16 mouse cellular contexts compared by ENCODE assay signal in the genomic region with DNA sequence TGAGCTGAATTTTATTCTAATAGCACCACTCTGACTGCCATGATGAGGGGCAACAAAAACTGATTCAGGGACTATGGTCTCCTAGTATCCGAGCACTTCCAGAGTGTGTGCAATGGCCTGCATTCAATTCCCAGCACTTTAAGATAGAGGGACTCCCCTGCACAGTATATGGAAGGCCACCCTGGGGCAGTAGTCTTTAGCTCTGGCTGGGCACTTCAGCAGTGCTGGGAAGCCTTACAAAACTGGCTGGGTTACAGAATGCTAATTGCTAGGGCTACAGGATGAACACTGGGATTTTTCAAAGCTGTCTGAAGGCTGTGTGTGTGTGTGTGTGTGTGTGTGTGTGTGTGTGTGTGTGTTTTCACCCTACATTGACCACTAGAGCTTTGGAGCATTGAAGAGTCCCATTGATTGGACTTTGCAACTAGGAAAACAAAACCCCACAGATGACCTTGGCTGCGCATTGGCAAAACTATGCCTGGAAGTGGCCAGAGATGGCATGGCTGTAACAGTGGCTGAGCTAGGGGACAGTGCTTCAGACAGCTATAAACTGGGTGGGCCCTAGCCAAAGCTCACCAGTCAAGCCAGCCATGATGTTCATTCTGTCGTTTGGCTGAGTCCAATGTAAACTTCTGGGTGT.
A peak's percentile ranks its signal among the peaks of the same experiment; 100 is the strongest.
DNase-seq lines count a peak whose midpoint lies in the region; ATAC-seq lines count a peak whose summit lies in the region.
"Had no signal": no experiment of that assay in that cellular context is flagged by ENCODE, and none has a peak within 500 bp of the region (broad histone marks: within the 10 kb centered on the region; RNA-seq: fewer than 3 reads in every experiment).

No protein-coding gene starts in this region.

- H3K4me2 ChIP-seq in hindbrain, embryonic 16.5 days (ENCODE audit: low read length), result no peak overlapping the region
- no peak overlapping the region for H3K4me2 ChIP-seq in hindbrain, embryonic 11.5 days (replicated peaks; ENCODE audit: low read depth, low read length)
- H3K4me2 ChIP-seq in neural tube, embryonic 14.5 days (ENCODE audit: low read depth, low read length), result no peak overlapping the region
- H3K4me2 ChIP-seq in neural tube, embryonic 15.5 days, result no peak overlapping the region
- H3K4me2 ChIP-seq in forebrain, embryonic 13.5 days, result no peak overlapping the region
- H3K4me2 ChIP-seq in kidney, embryonic 16.5 days (replicated peaks; ENCODE audit: low read depth, low read length), result no peak overlapping the region
- H3K4me2 ChIP-seq: liver, embryonic 13.5 days had no signal

- no peaks in the 10 kb centered on the region for H3K9me3 ChIP-seq in hindbrain, embryonic 16.5 days (ENCODE audit: control insufficient read depth, low read length)
- no peaks in the 10 kb centered on the region for H3K9me3 ChIP-seq in hindbrain, embryonic 11.5 days (ENCODE audit: control insufficient read depth, low read length)
- H3K9me3 ChIP-seq in neural tube, embryonic 14.5 days (ENCODE audit: control insufficient read depth, low read length), result no peaks in the 10 kb centered on the region
- H3K9me3 ChIP-seq in neural tube, embryonic 15.5 days (replicated peaks), result no peaks in the 10 kb centered on the region
- H3K9me3 ChIP-seq in forebrain, embryonic 13.5 days (replicated peaks), result no peaks in the 10 kb centered on the region
- no peaks in the 10 kb centered on the region for H3K9me3 ChIP-seq in kidney, embryonic 16.5 days (ENCODE audit: low read length)
- H3K9me3 ChIP-seq: heart, embryonic 10.5 days; liver, embryonic 13.5 days had no signal

- H3K4me3 ChIP-seq in hindbrain, embryonic 16.5 days (ENCODE audit: low read length), result no peak overlapping the region
- H3K4me3 ChIP-seq in hindbrain, embryonic 11.5 days (ENCODE audit: low read depth, low read length), result no peak overlapping the region
- no peak overlapping the region for H3K4me3 ChIP-seq in neural tube, embryonic 14.5 days (ENCODE audit: low read depth, low read length)
- H3K4me3 ChIP-seq in neural tube, embryonic 15.5 days (replicated peaks), result no peak overlapping the region
- H3K4me3 ChIP-seq in forebrain, embryonic 13.5 days, result no peak overlapping the region
- H3K4me3 ChIP-seq in kidney, embryonic 16.5 days (ENCODE audit: low read length), result no peak overlapping the region
- H3K4me3 ChIP-seq: heart, embryonic 10.5 days; liver, embryonic 13.5 days had no signal

- 84% methylated on average over 3 of the region's 3 CpGs for WGBS in hindbrain, embryonic 16.5 days
- WGBS in hindbrain, embryonic 11.5 days, result 86% methylated on average over 3 of the region's 3 CpGs
- 75% methylated on average over 3 of the region's 3 CpGs for WGBS in neural tube, embryonic 14.5 days
- WGBS in neural tube, embryonic 15.5 days, result 73% methylated on average over 3 of the region's 3 CpGs
- WGBS in forebrain, embryonic 13.5 days, result 64% methylated on average over 3 of the region's 3 CpGs
- 71% methylated on average over 3 of the region's 3 CpGs for WGBS in kidney, embryonic 16.5 days

- no peaks in the 10 kb centered on the region for H3K36me3 ChIP-seq in hindbrain, embryonic 16.5 days (ENCODE audit: control insufficient read depth, insufficient read depth, low read length)
- H3K36me3 ChIP-seq in hindbrain, embryonic 11.5 days (ENCODE audit: control insufficient read depth, insufficient read depth, low read length), result no peaks in the 10 kb centered on the region
- no peaks in the 10 kb centered on the region for H3K36me3 ChIP-seq in neural tube, embryonic 14.5 days (ENCODE audit: control insufficient read depth, insufficient read depth, low read length)
- no peaks in the 10 kb centered on the region for H3K36me3 ChIP-seq in neural tube, embryonic 15.5 days
- no peaks in the 10 kb centered on the region for H3K36me3 ChIP-seq in forebrain, embryonic 13.5 days (ENCODE audit: poor library complexity, severe bottlenecking)
- no peaks in the 10 kb centered on the region for H3K36me3 ChIP-seq in kidney, embryonic 16.5 days (ENCODE audit: insufficient read depth, low read length)
- H3K36me3 ChIP-seq: heart, embryonic 10.5 days; liver, embryonic 13.5 days had no signal

- no peaks in the 10 kb centered on the region for H3K27me3 ChIP-seq in hindbrain, embryonic 16.5 days (replicated peaks; ENCODE audit: control insufficient read depth, insufficient read depth, low read length)
- H3K27me3 ChIP-seq in hindbrain, embryonic 11.5 days (ENCODE audit: control insufficient read depth, insufficient read depth, low read length), result no peaks in the 10 kb centered on the region
- H3K27me3 ChIP-seq in neural tube, embryonic 14.5 days (ENCODE audit: control insufficient read depth, insufficient read depth, low read length), result no peaks in the 10 kb centered on the region
- no peaks in the 10 kb centered on the region for H3K27me3 ChIP-seq in neural tube, embryonic 15.5 days (replicated peaks)
- no peaks in the 10 kb centered on the region for H3K27me3 ChIP-seq in forebrain, embryonic 13.5 days
- no peaks in the 10 kb centered on the region for H3K27me3 ChIP-seq in kidney, embryonic 16.5 days (ENCODE audit: insufficient read depth, low read length)
- H3K27me3 ChIP-seq: liver, embryonic 13.5 days had no signal

- H3K9ac ChIP-seq in hindbrain, embryonic 16.5 days (ENCODE audit: low read depth, low read length), result no peak overlapping the region
- H3K9ac ChIP-seq in hindbrain, embryonic 11.5 days (ENCODE audit: low read depth, low read length), result no peak overlapping the region
- no peak overlapping the region for H3K9ac ChIP-seq in neural tube, embryonic 14.5 days (replicated peaks; ENCODE audit: low read depth, low read length)
- H3K9ac ChIP-seq in neural tube, embryonic 15.5 days (replicated peaks), result no peak overlapping the region
- no peak overlapping the region for H3K9ac ChIP-seq in forebrain, embryonic 13.5 days
- no peak overlapping the region for H3K9ac ChIP-seq in kidney, embryonic 16.5 days (replicated peaks; ENCODE audit: low read length)
- H3K9ac ChIP-seq: liver, embryonic 13.5 days had no signal

- H3K4me1 ChIP-seq in hindbrain, embryonic 16.5 days (ENCODE audit: control insufficient read depth, insufficient read depth, low read depth, low read length), result no peaks in the 10 kb centered on the region
- no peaks in the 10 kb centered on the region for H3K4me1 ChIP-seq in hindbrain, embryonic 11.5 days (replicated peaks; ENCODE audit: control insufficient read depth, insufficient read depth, low read length)
- H3K4me1 ChIP-seq in neural tube, embryonic 14.5 days (ENCODE audit: control insufficient read depth, insufficient read depth, low read length), result no peaks in the 10 kb centered on the region
- H3K4me1 ChIP-seq in neural tube, embryonic 15.5 days, result no peaks in the 10 kb centered on the region
- H3K4me1 ChIP-seq in forebrain, embryonic 13.5 days, result 0 out of 2 replicates have a peak, but pooled peaks cover 7% of the 10 kb centered on the region
- H3K4me1 ChIP-seq in kidney, embryonic 16.5 days (ENCODE audit: insufficient read depth, low read length), result 0 out of 2 replicates have a peak, but pooled peaks cover 3% of the 10 kb centered on the region
- H3K4me1 ChIP-seq: heart, embryonic 10.5 days had no signal

- peak; percentile 66 for ATAC-seq in hindbrain, embryonic 16.5 days
- no peak for ATAC-seq in hindbrain, embryonic 11.5 days (ENCODE audit: low FRiP score)
- 0 out of 2 replicates have a peak, but pooled peaks have one; percentile 44 for ATAC-seq in neural tube, embryonic 14.5 days (ENCODE audit: low read depth)
- ATAC-seq in neural tube, embryonic 15.5 days (ENCODE audit: low FRiP score), result no peak
- ATAC-seq in forebrain, embryonic 13.5 days, result peak; percentile 54
- no peak for ATAC-seq in kidney, embryonic 16.5 days (ENCODE audit: low FRiP score, low TSS enrichment)
- no peak for ATAC-seq in granulocyte monocyte progenitor cell, adult 5-6 weeks (replicated peaks; ENCODE audit: poor library complexity, severe bottlenecking)
- ATAC-seq: inflammation-experienced regulatory T-cells, adult 6 months had no signal

- DNase-seq in hindbrain, embryonic 11.5 days (ENCODE audit: low spot score), result no peak
- DNase-seq: cerebellum, postnatal 25 days; gastrocnemius, postnatal 25 days; heart, postnatal 10 days; left cerebral cortex, postnatal 4 days; liver, embryonic 13.5 days; spleen, adult 18-20 months had no signal

- H3K27ac ChIP-seq in hindbrain, embryonic 16.5 days (ENCODE audit: low read depth, low read length), result no peak overlapping the region
- no peak overlapping the region for H3K27ac ChIP-seq in hindbrain, embryonic 11.5 days (ENCODE audit: low read depth, low read length)
- no peak overlapping the region for H3K27ac ChIP-seq in neural tube, embryonic 14.5 days (ENCODE audit: low read depth, low read length)
- H3K27ac ChIP-seq in neural tube, embryonic 15.5 days (replicated peaks), result no peak overlapping the region
- H3K27ac ChIP-seq in forebrain, embryonic 13.5 days, result no peak overlapping the region
- H3K27ac ChIP-seq in kidney, embryonic 16.5 days (ENCODE audit: low read length), result no peak overlapping the region
- H3K27ac ChIP-seq: heart, embryonic 10.5 days; kidney, postnatal 0 days; liver, embryonic 13.5 days had no signal

Comparison
In these comparisons a context has a peak if more than half of its experiments do, and no peak if none do; other contexts are left out.
1. ATAC-seq: peak in hindbrain, embryonic 16.5 days (single experiment), neural tube, embryonic 14.5 days (single experiment) and forebrain, embryonic 13.5 days (single experiment); none in hindbrain, embryonic 11.5 days (single experiment), neural tube, embryonic 15.5 days (single experiment), kidney, embryonic 16.5 days (single experiment) and granulocyte monocyte progenitor cell, adult 5-6 weeks (single experiment).